Mouse (Mus musculus) myocyte (in vitro differentiated cells): ENCODE measurements at regions not wholly inside any gene's neighbourhood (a gene's known extent, or its start where the extent isn't known, plus 50 kb on each side); places are given as distances from the start of the nearest gene placed in this dataset.

Source experiments
- MAX ChIP-seq: IDR thresholded peaks from one replicate; pipeline ENCODE4 v1.6.1; 2011; ENCODE audit warnings: low read depth, mild to moderate bottlenecking, control low read depth
- MYOG ChIP-seq, 3 experiments: IDR thresholded peaks; one replicate each; pipeline ENCODE4 v1.6.1; 2011; ENCODE audit warnings: control low read depth in 2 of 3, low read depth in 2 of 3, mild to moderate bottlenecking in 2 of 3; ENCODE audit not compliant: insufficient read length in 2 of 3, control insufficient read depth in 1 of 3, insufficient read depth in 1 of 3
- POLR2A ChIP-seq: IDR thresholded peaks from one replicate; pipeline ENCODE4 v1.6.1; 2011; ENCODE audit warnings: low read depth, mild to moderate bottlenecking, control low read depth, moderate library complexity; ENCODE audit not compliant: insufficient read length
- USF1 ChIP-seq: IDR thresholded peaks from one replicate; pipeline ENCODE4 v1.6.1; 2011; ENCODE audit warnings: low read depth, mild to moderate bottlenecking, control low read depth, moderate library complexity

- TF ChIP-seq POLR2A (no peak), USF1 (no peak), MYOG (IDR thresholded peaks at IDR 0.05; ENCODE audit: control insufficient read depth in 1 of 3, insufficient read depth in 1 of 3, insufficient read length in 2 of 3, low read depth in 2 of 3) (no peak), MAX (no peak)
Observed at GRCm38 (mm10) chrX:166704311-166704710, 118.8 kb upstream of the Egfl6 start.
